Mouse (Mus musculus) gastrocnemius, postnatal 4 days (tissue): ENCODE measurements around the gene Dnm2. TPM values are rescaled to one million over a fixed set of nuclear protein-coding genes. Genes with fewer than 3 reads are reported as not detected.
"Not testable (repeated sequence)": the region's sequence is repeated elsewhere in the genome, so short reads cannot be mapped to it uniquely, and the experiment has no call there.

Experiments
- DNase-seq, 2 experiments: peaks; one replicate each; pipeline ENCODE4 v3.0.0; 2021 to 2022; ENCODE audit warnings: low spot score in 2 of 2, mixed read lengths in 2 of 2
- total RNA-seq, 2 experiments: library from RNA; stranded (reverse); gene quantifications; 2 replicates each; pipeline ENCODE4 v1.2.3; 2021

The Dnm2 gene
- total RNA-seq, 2 experiments from 2014 or later, result 75.0 to 86.0 TPM

GRCm38 (mm10) chr9:21454556-21454955, 29.8 kb downstream of the Dnm2 start:
- no peak for DNase-seq

- DNase-seq, result no peak
Measured at GRCm38 (mm10) chr9:21455103-21455770, 30.5 kb downstream of the Dnm2 start.

GRCm38 (mm10) chr9:21456246-21456929, 31.7 kb downstream of the Dnm2 start:
- DNase-seq, result no peak

GRCm38 (mm10) chr9:21456930-21457634, 32.4 kb downstream of the Dnm2 start:
- DNase-seq, result no peak

GRCm38 (mm10) chr9:21458821-21459220, 34.1 kb downstream of the Dnm2 start:
- DNase-seq, result no peak

- no peak for DNase-seq
Measured at GRCm38 (mm10) chr9:21460400-21460940, 35.8 kb downstream of the Dnm2 start.

- peak; percentile 29 to 45 for DNase-seq
Measured at GRCm38 (mm10) chr9:21463138-21463590, 38.5 kb downstream of the Dnm2 start.

GRCm38 (mm10) chr9:21463766-21464564, 39.3 kb downstream of the Dnm2 start:
- no peak for DNase-seq

GRCm38 (mm10) chr9:21464565-21464928, 39.8 kb downstream of the Dnm2 start:
- DNase-seq, result not testable (repeated sequence)

GRCm38 (mm10) chr9:21469032-21470024, 44.6 kb downstream of the Dnm2 start:
- DNase-seq, result no peak

GRCm38 (mm10) chr9:21472913-21473312, 48.2 kb downstream of the Dnm2 start:
- DNase-seq, result no peak

- no peak for DNase-seq
Measured at GRCm38 (mm10) chr9:21477707-21478106, 53.0 kb downstream of the Dnm2 start.

GRCm38 (mm10) chr9:21484065-21484464, 59.4 kb downstream of the Dnm2 start:
- no peak for DNase-seq

- not testable (repeated sequence) for DNase-seq
Measured at GRCm38 (mm10) chr9:21488246-21488645, 63.5 kb downstream of the Dnm2 start.

- no peak for DNase-seq
Measured at GRCm38 (mm10) chr9:21490696-21491095, 66.0 kb downstream of the Dnm2 start.

- no peak for DNase-seq
Measured at GRCm38 (mm10) chr9:21493907-21494306, 69.2 kb downstream of the Dnm2 start.

GRCm38 (mm10) chr9:21494726-21495125, 70.0 kb downstream of the Dnm2 start:
- DNase-seq, result no peak

GRCm38 (mm10) chr9:21496308-21497049, 71.8 kb downstream of the Dnm2 start:
- DNase-seq, result peak; percentile 42 to 79

GRCm38 (mm10) chr9:21497050-21497542, 72.4 kb downstream of the Dnm2 start:
- no peak for DNase-seq
